Mouse (Mus musculus): ENCODE data around the gene Baz1a. TPM values are rescaled to one million over a fixed set of nuclear protein-coding genes. Genes with fewer than 3 reads are reported as not detected.
"Not testable (repeated sequence)": the region's sequence is repeated elsewhere in the genome, so short reads cannot be mapped to it uniquely, and the experiment has no call there.

Gene Baz1a
- polyA plus RNA-seq, 1 experiment = 35.3 TPM

DNA sequence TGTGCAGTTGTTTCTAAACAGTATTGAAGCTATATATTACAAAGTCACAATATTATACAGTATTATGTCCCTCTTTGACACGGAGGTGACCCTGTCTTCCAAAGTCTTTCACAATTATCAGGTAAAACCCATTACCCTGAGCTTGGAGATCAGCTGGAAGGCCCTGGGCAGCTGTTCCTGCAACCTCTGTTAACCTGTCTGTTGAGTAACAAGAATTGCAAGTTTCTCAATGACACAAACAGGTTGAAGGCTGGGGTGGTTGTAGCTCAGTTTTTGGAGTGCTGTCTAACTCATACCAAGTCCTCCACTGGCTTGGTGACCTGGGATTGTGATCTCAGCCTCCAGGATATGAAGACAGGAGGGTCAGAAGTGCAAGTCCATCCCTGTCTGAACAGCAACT, 1.1 kb downstream of the Baz1a start:
- H3K4me1 ChIP-seq (ENCODE audit: control insufficient read depth, insufficient read depth, low read length) = peaks cover 4% of the 10 kb centered on the region; the same call in 1 of the 2 replicates

DNA sequence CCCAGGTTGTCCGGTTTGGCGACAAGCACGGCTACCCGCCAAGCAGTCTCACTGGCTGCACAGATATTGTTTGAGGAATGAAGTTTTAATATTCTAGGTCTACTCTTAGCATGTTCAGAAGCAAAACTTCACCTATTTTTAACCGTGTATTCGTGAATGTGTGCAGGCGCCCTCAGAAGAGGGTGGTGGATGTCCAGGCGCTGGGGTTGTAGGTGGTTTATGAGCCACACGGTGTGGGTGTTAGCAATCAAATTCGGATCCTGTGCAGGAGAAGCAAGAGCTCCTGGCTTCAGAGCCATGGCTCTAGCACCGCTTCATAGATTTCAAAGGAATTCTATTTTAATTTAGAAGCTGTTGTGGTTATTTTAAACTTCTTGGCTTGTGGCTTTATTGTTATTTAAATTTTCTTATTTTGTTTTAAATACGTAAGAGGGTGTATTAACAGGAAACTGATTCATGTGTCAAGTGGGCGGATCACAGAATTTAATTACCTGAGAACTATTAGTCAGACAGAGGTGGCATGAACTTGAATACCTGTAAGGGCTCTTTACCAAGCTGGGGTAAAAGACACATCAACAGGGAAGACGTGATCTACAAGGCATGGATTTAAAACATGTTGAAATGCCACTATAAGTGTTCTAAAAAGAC, 6.7 kb downstream of the Baz1a start:
- Histone ChIP-seq H3K4me1 (ENCODE audit: control insufficient read depth, insufficient read depth, low read length) (no peaks in the 10 kb centered on the region), H3K4me3 (ENCODE audit: insufficient read depth, low read length) (no peak overlapping the region), H3K27ac (ENCODE audit: insufficient read depth, low read length) (no peak overlapping the region)
- TF ChIP-seq CTCF (IDR thresholded peaks at IDR 0.05; ENCODE audit: borderline replicate concordance, insufficient read depth, low read length) (no peak), POLR2A (IDR thresholded peaks at IDR 0.05; ENCODE audit: low read depth, low read length) (no peak)

More for the DNA sequence above, 1.1 kb downstream of the Baz1a start:
- TF ChIP-seq CTCF (IDR thresholded peaks at IDR 0.05; ENCODE audit: borderline replicate concordance, insufficient read depth, low read length) (no peak), POLR2A (IDR thresholded peaks at IDR 0.05; ENCODE audit: low read depth, low read length) (no peak)
- no peak overlapping the region for H3K4me3 ChIP-seq (ENCODE audit: insufficient read depth, low read length)
- no peak overlapping the region for H3K27ac ChIP-seq (ENCODE audit: insufficient read depth, low read length)

DNA sequence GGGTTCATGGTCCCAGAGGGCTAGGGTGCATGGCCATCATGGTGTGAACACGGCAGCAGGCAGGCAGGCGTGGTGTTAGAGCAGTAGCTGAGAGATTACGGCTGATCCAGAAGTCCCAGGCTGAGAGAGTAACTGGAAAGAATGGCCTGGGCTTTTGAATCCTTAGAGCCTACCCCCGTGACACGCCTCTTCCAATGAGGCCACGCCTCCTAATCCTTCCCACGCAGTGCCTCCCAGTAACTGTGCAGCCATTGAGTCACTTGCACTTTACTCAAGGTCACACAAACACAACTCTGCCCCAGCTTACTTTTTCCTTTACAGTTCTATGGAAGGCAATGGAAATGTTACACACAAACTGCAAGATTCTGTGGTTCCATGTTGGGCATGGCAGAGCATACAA, 8.1 kb downstream of the Baz1a start:
- H3K4me1 ChIP-seq (ENCODE audit: control insufficient read depth, insufficient read depth, low read length) = no peaks in the 10 kb centered on the region
- TF ChIP-seq POLR2A (IDR thresholded peaks at IDR 0.05; ENCODE audit: low read depth, low read length) (no peak), CTCF (IDR thresholded peaks at IDR 0.05; ENCODE audit: borderline replicate concordance, insufficient read depth, low read length) (no peak)
- H3K4me3 ChIP-seq (ENCODE audit: insufficient read depth, low read length) = no peak overlapping the region
- no peak overlapping the region for H3K27ac ChIP-seq (ENCODE audit: insufficient read depth, low read length)

DNA sequence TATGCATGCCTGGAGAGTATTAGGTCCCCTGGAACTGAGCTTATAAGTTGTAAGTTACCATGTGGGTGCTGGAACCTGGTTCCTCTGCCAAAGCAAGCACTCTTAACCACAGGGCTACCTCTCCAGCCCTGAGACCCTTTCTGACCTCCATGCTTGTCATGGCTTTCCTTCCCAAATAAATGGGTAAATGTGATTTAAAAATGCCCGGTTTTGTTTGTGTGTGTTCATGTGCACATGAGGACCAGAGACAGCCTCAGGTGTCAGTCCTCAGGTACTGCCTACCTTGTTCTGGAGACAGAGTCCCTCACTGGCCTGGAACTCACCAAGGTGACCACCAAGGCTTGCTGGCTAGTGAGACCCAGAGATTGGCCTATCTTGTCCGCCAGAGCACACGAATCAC, 9.8 kb downstream of the Baz1a start:
- H3K27ac ChIP-seq (ENCODE audit: insufficient read depth, low read length) = no peak overlapping the region
- no peak overlapping the region for H3K4me3 ChIP-seq (ENCODE audit: insufficient read depth, low read length)
- H3K4me1 ChIP-seq (ENCODE audit: control insufficient read depth, insufficient read depth, low read length) = peaks cover 2% of the 10 kb centered on the region; the same call in 1 of the 2 replicates
- TF ChIP-seq POLR2A (IDR thresholded peaks at IDR 0.05; ENCODE audit: low read depth, low read length) = no peak
- TF ChIP-seq CTCF (IDR thresholded peaks at IDR 0.05; ENCODE audit: borderline replicate concordance, insufficient read depth, low read length) = no peak

DNA sequence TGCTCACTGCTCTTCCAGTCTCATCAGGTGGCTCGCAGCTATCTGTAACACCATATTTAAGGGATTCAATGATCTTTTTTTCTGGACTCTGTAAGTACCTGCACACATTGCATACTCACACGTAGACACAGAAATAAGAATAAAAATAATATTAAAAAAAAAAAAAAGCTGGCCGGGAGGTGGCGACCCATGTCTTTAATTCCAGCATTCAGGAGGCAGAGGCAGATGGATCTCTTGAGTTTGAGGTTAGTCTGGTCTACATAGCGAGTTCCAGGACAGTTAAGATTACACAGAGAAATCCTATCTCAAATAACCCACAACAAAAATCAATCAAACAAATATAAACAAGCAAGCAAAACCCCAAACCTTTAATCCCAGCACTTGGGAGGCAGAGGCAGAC, 10.3 kb downstream of the Baz1a start:
- no peak overlapping the region for H3K4me3 ChIP-seq (ENCODE audit: insufficient read depth, low read length)
- peaks cover 3% of the 10 kb centered on the region; the same call in 1 of the 2 replicates for H3K4me1 ChIP-seq (ENCODE audit: control insufficient read depth, insufficient read depth, low read length)
- no peak for TF ChIP-seq CTCF (IDR thresholded peaks at IDR 0.05; ENCODE audit: borderline replicate concordance, insufficient read depth, low read length)
- no peak for TF ChIP-seq POLR2A (IDR thresholded peaks at IDR 0.05; ENCODE audit: low read depth, low read length)
- no peak overlapping the region for H3K27ac ChIP-seq (ENCODE audit: insufficient read depth, low read length)

DNA sequence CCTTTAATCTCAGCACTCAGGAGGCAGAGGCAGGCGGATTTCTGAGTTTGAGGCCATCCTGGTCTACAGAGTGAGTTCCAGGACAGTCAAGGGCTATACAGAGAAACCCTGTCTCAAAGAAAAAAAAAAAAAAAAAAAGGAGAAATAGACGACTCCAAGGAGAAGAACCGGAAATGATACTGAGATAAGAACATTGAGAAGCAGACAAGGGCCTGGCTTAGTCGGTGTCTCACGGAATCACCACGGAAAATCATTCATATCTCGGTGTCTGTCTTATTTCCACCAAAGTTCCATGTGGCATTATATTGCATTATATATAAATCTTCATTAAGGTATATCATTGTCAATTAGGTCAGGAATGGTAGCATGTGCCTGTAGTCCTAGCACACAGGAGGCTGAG, 11.6 kb downstream of the Baz1a start:
- H3K27ac ChIP-seq (ENCODE audit: insufficient read depth, low read length); H3K4me3 ChIP-seq (ENCODE audit: insufficient read depth, low read length); H3K4me1 ChIP-seq (ENCODE audit: control insufficient read depth, insufficient read depth, low read length): not testable (repeated sequence)

DNA sequence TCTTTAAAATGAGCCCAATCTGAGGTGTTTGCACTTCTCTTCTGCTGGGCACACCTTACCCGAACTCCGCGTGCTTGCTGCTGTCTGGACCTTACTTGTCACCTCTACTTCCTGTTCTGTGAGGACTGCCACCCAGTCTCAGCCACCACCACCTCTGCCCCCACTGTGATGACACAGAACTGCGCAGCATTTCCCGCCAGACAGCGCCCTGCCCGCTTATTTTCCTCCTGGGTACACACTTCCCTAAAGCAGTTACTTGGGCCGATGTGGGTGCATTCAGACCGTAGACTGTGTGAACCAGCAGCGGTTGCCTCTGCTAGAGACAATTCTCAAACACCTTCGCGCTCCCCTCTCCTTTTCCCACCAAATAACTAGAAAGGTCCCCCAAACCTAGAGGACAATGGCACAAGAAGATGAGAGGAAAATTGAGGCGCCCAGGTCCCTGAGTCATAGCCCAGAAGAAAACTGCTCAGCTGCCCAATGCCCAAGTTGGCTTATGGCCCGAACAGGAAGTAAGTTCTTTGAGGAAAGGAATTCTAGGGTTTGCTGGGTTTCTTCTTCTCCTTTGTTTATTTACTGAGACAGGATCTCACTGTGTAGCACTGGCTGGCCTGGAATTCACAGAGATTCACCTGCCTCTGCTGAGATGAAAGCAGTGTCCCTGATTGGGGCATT, 15.0 kb downstream of the Baz1a start:
- Histone ChIP-seq H3K27ac (ENCODE audit: insufficient read depth, low read length) (no peak overlapping the region), H3K4me1 (ENCODE audit: control insufficient read depth, insufficient read depth, low read length) (peaks cover 9% of the 10 kb centered on the region), H3K4me3 (ENCODE audit: insufficient read depth, low read length) (no peak overlapping the region)
- TF ChIP-seq CTCF (IDR thresholded peaks at IDR 0.05; ENCODE audit: borderline replicate concordance, insufficient read depth, low read length) = no peak
- no peak for TF ChIP-seq POLR2A (IDR thresholded peaks at IDR 0.05; ENCODE audit: low read depth, low read length)

DNA sequence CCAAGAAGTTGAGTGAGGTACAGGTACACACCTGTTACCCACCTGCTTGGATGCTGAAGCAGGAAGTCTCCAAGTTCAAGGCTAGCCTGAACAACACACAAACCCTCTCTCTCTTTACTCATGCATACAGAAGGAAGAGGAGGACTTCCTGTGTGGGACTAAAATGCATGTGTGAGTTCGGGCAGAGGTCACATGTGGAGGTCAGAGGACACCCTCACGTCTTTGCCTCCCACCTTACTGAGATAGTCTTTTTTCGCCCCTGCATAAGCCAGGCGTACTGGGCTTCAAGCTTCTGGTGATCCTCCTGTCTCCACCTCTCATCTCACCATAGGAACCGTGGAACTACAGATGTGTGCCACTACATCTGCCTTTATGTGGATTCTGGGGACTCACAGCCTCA, 15.7 kb downstream of the Baz1a start:
- no peak overlapping the region for H3K27ac ChIP-seq (ENCODE audit: insufficient read depth, low read length)
- no peak overlapping the region for H3K4me3 ChIP-seq (ENCODE audit: insufficient read depth, low read length)
- TF ChIP-seq CTCF (IDR thresholded peaks at IDR 0.05; ENCODE audit: borderline replicate concordance, insufficient read depth, low read length) (no peak), POLR2A (IDR thresholded peaks at IDR 0.05; ENCODE audit: low read depth, low read length) (no peak)
- H3K4me1 ChIP-seq (ENCODE audit: control insufficient read depth, insufficient read depth, low read length) = peaks cover 9% of the 10 kb centered on the region

DNA sequence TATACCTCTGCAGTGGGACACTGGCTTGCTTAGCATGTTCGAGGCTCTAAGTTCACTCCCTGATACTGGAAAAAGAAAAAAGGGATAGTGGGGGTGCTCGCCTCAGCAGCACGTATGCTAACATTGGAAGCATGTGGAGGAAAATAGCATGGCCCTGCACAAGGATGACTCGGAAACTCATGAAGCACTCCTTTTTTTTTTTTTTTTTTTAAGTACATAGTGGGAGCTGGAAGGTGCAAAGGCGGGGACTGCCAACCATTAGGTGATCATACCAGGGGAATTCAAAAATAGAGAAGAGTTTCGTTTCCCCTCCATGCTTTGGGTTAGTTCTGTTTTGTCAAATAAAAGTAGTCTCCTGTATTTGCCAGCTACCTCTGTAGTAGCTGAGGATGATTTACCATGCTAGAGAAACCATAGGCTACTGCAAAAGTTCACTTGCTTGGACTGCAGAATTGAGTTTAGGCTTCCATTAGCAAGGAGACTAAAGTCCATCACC, 17.1 kb downstream of the Baz1a start:
- no peak overlapping the region for H3K4me3 ChIP-seq (ENCODE audit: insufficient read depth, low read length)
- TF ChIP-seq POLR2A (IDR thresholded peaks at IDR 0.05; ENCODE audit: low read depth, low read length) (no peak), CTCF (IDR thresholded peaks at IDR 0.05; ENCODE audit: borderline replicate concordance, insufficient read depth, low read length) (no peak)
- no peak overlapping the region for H3K27ac ChIP-seq (ENCODE audit: insufficient read depth, low read length)
- H3K4me1 ChIP-seq (ENCODE audit: control insufficient read depth, insufficient read depth, low read length) = peaks cover 9% of the 10 kb centered on the region

DNA sequence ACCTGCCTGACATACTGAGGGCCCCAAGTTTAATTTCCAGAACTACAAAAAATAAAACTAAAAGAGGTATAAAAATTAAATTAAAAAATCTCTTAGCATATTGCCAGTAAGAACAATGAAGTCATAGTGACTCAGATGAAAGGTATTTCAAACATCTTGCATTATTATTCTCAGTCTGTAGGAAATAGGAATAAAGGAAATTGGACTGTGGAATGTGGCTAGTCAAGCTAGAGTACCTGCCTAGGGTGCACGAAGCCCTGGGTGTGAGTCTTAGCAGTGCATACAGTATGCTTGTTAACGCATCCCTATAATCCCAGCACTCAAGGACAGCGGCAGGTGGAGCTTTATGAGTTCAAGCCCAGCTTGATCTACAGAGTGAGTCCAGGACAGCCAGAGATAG, 18.2 kb downstream of the Baz1a start:
- Histone ChIP-seq H3K4me3 (ENCODE audit: insufficient read depth, low read length) (no peak overlapping the region), H3K27ac (ENCODE audit: insufficient read depth, low read length) (no peak overlapping the region)
- TF ChIP-seq CTCF (IDR thresholded peaks at IDR 0.05; ENCODE audit: borderline replicate concordance, insufficient read depth, low read length) (no peak), POLR2A (IDR thresholded peaks at IDR 0.05; ENCODE audit: low read depth, low read length) (no peak)

More for the DNA sequence above, 18.2 kb downstream of the Baz1a start:
- H3K4me1 ChIP-seq (ENCODE audit: control insufficient read depth, insufficient read depth, low read length) = peaks cover 9% of the 10 kb centered on the region

Measured in embryonic fibroblast, embryonic 13.5 days (primary cell).